In the genomic region with DNA sequence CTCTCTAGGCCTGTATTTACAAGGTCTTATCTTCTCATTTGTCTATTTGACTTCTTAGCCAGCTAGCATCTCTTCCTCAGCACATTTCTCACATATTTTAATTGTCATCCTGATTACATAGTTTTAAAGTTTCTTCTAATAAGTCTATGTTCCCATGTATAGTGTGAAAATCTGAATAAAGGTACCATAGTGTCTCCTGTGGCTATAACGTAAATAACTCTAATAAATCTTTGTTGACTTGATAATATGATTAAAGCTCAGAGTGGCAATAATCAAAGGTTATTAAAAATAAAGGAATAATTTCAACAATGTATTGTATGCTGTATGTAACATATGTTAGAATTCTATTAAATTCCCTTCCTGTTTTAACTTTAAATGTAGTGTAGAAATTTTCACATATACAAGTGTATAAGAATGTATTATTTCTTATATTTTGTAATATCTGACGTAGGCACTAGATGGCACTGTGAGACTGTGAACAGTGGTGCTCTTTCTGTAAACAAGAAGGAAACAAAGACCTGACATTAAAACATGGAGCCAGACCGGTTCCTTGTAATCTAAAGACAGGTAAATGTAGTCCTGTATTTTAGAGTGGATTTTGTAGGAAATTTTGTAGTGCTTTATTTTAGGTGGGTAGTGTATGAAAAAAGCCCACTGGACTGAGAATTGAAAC, we compare ENCODE assay signal across 7 mouse cellular contexts.
DNase-seq lines count a peak whose midpoint lies in the region; ATAC-seq lines count a peak whose summit lies in the region.

No protein-coding gene starts in this region.

- no peak overlapping the region for H3K27ac ChIP-seq in limb, embryonic 13.5 days

- no peak overlapping the region for H3K9ac ChIP-seq in limb, embryonic 13.5 days

- no peaks in the 10 kb centered on the region for H3K9me3 ChIP-seq in limb, embryonic 13.5 days

- no peak overlapping the region for H3K4me3 ChIP-seq in limb, embryonic 13.5 days

- H3K36me3 ChIP-seq in limb, embryonic 13.5 days, result no peaks in the 10 kb centered on the region
- no peaks in the 10 kb centered on the region for H3K36me3 ChIP-seq in splenic B cell, adult 2 months (ENCODE audit: control insufficient read depth, insufficient read depth, low read length, poor library complexity, severe bottlenecking)

- H3K27me3 ChIP-seq in limb, embryonic 13.5 days, result no peaks in the 10 kb centered on the region
- no peaks in the 10 kb centered on the region for H3K27me3 ChIP-seq in splenic B cell, adult 2 months (ENCODE audit: control insufficient read depth, insufficient read depth, low read length, poor library complexity, severe bottlenecking)

- H3K4me1 ChIP-seq in limb, embryonic 13.5 days, result no peaks in the 10 kb centered on the region

- peak; percentile 20 to 65 for DNase-seq in left cerebral cortex, postnatal 14 days (ENCODE audit: low spot score in 2 of 2)
- DNase-seq in left cerebral cortex, postnatal 4 days, result no peak
- DNase-seq in c-Kit-positive CD71-positive TER-119-negative erythroid progenitor cells, embryonic 14.5 days (ENCODE audit: low read depth), result peak; percentile 5
- peak; percentile 20 for DNase-seq in splenic B cell, adult 2 months (ENCODE audit: low read depth, low spot score)
- DNase-seq in gastrocnemius, adult 8-10 months (ENCODE audit: low spot score in 2 of 2), result no peak

- intact Hi-C loops in left cerebral cortex, postnatal 14 days (cut with DNase I), result no loop called here
- intact Hi-C loops in left cerebral cortex, postnatal 4 days (cut with DNase I), result loop anchor here (2.0 to 10.0 kb wide), 3 partner anchors 167 to 1434 kb away; no protein-coding TSS in a partner anchor

- WGBS in limb, embryonic 13.5 days, result 28% methylated on average over 3 of the region's 3 CpGs

- ATAC-seq in granulocyte monocyte progenitor cell, adult 5-6 weeks (replicated peaks; ENCODE audit: poor library complexity, severe bottlenecking), result peak; percentile 68; the same call in 1 of the 2 replicates
- 0 out of 2 replicates have a peak, but pooled peaks have one; percentile 51 for ATAC-seq in limb, embryonic 13.5 days (ENCODE audit: low FRiP score, low read depth)

- H3K4me2 ChIP-seq in limb, embryonic 13.5 days (replicated peaks), result peak overlapping the region; percentile 23; the same call in 1 of the 2 replicates

Comparison
In these comparisons a context has a peak if more than half of its experiments do, and no peak if none do; other contexts are left out.
1. DNase-seq: peak in left cerebral cortex, postnatal 14 days (2 of 2), c-Kit-positive CD71-positive TER-119-negative erythroid progenitor cells, embryonic 14.5 days (single experiment) and splenic B cell, adult 2 months (single experiment); none in left cerebral cortex, postnatal 4 days (single experiment) and gastrocnemius, adult 8-10 months (0 of 2).